Mouse (Mus musculus): Measurements from ENCODE around the gene Sbno2.

DNA sequence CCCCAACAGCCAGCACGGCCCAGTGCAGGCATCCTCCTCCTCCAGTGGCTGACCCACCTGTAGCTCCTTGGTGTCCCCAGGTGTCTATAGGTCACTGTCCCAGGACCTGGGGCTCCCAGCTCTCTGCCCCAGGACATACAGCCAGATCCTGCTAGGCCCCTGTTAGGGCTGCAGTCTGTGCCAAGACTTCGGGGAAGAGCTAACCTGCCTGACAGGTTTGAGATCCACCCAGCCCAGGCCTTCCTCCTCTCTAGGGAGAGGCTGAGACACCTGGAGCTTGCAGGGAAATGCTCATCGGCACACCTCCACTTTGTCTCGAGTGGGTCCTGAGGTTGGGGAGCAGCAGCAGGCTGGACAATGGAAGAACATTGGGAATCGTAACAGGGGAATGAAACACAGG, 555 bp upstream of the Sbno2 start:
- TF ChIP-seq CTCF (IDR thresholded peaks at IDR 0.05; ENCODE audit: borderline replicate concordance, insufficient read depth, low read depth, low read length) (no peak), POLR2A (IDR thresholded peaks at IDR 0.05; ENCODE audit: borderline replicate concordance, insufficient read depth, low read length) (no peak)
